Comparison of ENCODE assay signal across 8 mouse cellular contexts in genomic region chr10:123195501-123195900, GRCm38 (mm10). TPM values are rescaled to one million over a fixed set of nuclear protein-coding genes. Genes with fewer than 3 reads are reported as not detected.
DNase-seq lines count a peak whose midpoint lies in the region; ATAC-seq lines count a peak whose summit lies in the region.

No protein-coding gene starts in this region.

- DNase-seq in heart, postnatal 4 days = no peak
- peak; percentile 30 for DNase-seq in c-Kit-positive CD71-positive TER-119-positive erythroid progenitor cells, embryonic 14.5 days (ENCODE audit: low spot score)
- DNase-seq in midbrain, embryonic 11.5 days (ENCODE audit: low spot score, missing footprints) = no peak
- no peak for DNase-seq in right cerebral cortex, postnatal 10 days (ENCODE audit: low spot score in 2 of 2)
- no peak for DNase-seq in urinary bladder, adult 2 months (ENCODE audit: low spot score)
- no peak for DNase-seq in right cerebral cortex, adult 18-20 months

- peak overlapping the region; percentile 70 for H3K27ac ChIP-seq in heart, embryonic 12.5 days (ENCODE audit: poor library complexity, severe bottlenecking)
- H3K27ac ChIP-seq in intestine, embryonic 16.5 days (ENCODE audit: low read length) = no peak overlapping the region
- H3K27ac ChIP-seq in midbrain, embryonic 11.5 days (ENCODE audit: low read depth, low read length) = no peak overlapping the region

- no peaks in the 10 kb centered on the region; the same call in 1 of the 2 replicates for H3K27me3 ChIP-seq in heart, embryonic 12.5 days (replicated peaks)
- H3K27me3 ChIP-seq in intestine, embryonic 16.5 days (replicated peaks; ENCODE audit: control insufficient read depth, insufficient read depth, low read length) = no peaks in the 10 kb centered on the region
- H3K27me3 ChIP-seq in midbrain, embryonic 11.5 days (ENCODE audit: control insufficient read depth, insufficient read depth, low read length) = no peaks in the 10 kb centered on the region

- peaks cover 28% of the 10 kb centered on the region for H3K4me1 ChIP-seq in heart, embryonic 12.5 days (replicated peaks)
- peaks cover 10% of the 10 kb centered on the region; the same call in 1 of the 2 replicates for H3K4me1 ChIP-seq in intestine, embryonic 16.5 days (ENCODE audit: control insufficient read depth, insufficient read depth, low read length)
- H3K4me1 ChIP-seq in midbrain, embryonic 11.5 days (ENCODE audit: control insufficient read depth, insufficient read depth, low read length) = peaks cover 8% of the 10 kb centered on the region

- H3K36me3 ChIP-seq in heart, embryonic 12.5 days = no peaks in the 10 kb centered on the region
- H3K36me3 ChIP-seq in intestine, embryonic 16.5 days (ENCODE audit: control insufficient read depth, insufficient read depth, low read length) = no peaks in the 10 kb centered on the region
- no peaks in the 10 kb centered on the region for H3K36me3 ChIP-seq in midbrain, embryonic 11.5 days (ENCODE audit: control insufficient read depth, insufficient read depth, low read length)

- H3K4me3 ChIP-seq in heart, embryonic 12.5 days = peak overlapping the region; percentile 76
- peak overlapping the region; percentile 96 for H3K4me3 ChIP-seq in intestine, embryonic 16.5 days (ENCODE audit: low read length)
- peak overlapping the region; percentile 97 for H3K4me3 ChIP-seq in midbrain, embryonic 11.5 days (ENCODE audit: low read depth, low read length)

- ATAC-seq in heart, embryonic 12.5 days (ENCODE audit: insufficient number of reproducible peaks, low FRiP score) = no peak
- ATAC-seq in intestine, embryonic 16.5 days = no peak
- no peak for ATAC-seq in midbrain, embryonic 11.5 days (ENCODE audit: low FRiP score)

- peak overlapping the region; percentile 70 for H3K9ac ChIP-seq in heart, embryonic 12.5 days
- peak overlapping the region; percentile 91; the same call in 1 of the 2 replicates for H3K9ac ChIP-seq in intestine, embryonic 16.5 days (ENCODE audit: low read depth, low read length)
- peak overlapping the region; percentile 93; the same call in 1 of the 2 replicates for H3K9ac ChIP-seq in midbrain, embryonic 11.5 days (ENCODE audit: low read length)

- 25% methylated on average over 7 of the region's 7 CpGs for WGBS in heart, embryonic 12.5 days
- WGBS in intestine, embryonic 16.5 days = 17% methylated on average over 7 of the region's 7 CpGs
- WGBS in midbrain, embryonic 11.5 days = 19% methylated on average over 7 of the region's 7 CpGs

- H3K4me2 ChIP-seq in heart, embryonic 12.5 days = peak overlapping the region; percentile 70
- peak overlapping the region; percentile 57 for H3K4me2 ChIP-seq in intestine, embryonic 16.5 days (ENCODE audit: low read depth, low read length)
- H3K4me2 ChIP-seq in midbrain, embryonic 11.5 days = peak overlapping the region; percentile 59

- H3K9me3 ChIP-seq in heart, embryonic 12.5 days (replicated peaks) = no peaks in the 10 kb centered on the region
- H3K9me3 ChIP-seq in intestine, embryonic 16.5 days (ENCODE audit: control insufficient read depth, low read length) = no peaks in the 10 kb centered on the region
- no peaks in the 10 kb centered on the region for H3K9me3 ChIP-seq in midbrain, embryonic 11.5 days (ENCODE audit: control insufficient read depth, low read length)

RNA-seq across cellular contexts. Expression of gene Usp15, which starts 1.3 kb away (rescaled TPM):
- 70.4 and 72.3 TPM in 2 replicates for polyA plus RNA-seq in heart, embryonic 12.5 days (2016; fragmentation: Nextera tagmentation; extraction: Ambion mirVana)
- 10 to 100 TPM; 75.8 to 79.2 TPM for total RNA-seq in heart, postnatal 4 days (2021)
- 63.5 and 65.9 TPM in 2 replicates for polyA plus RNA-seq in intestine, embryonic 16.5 days (2015; fragmentation: Nextera tagmentation; extraction: Ambion mirVana)
- polyA plus RNA-seq in midbrain, embryonic 11.5 days (2014; fragmentation: Nextera tagmentation; extraction: Ambion mirVana) = 70.1 and 73.4 TPM in 2 replicates
- 46.0 and 48.8 TPM in 2 replicates for polyA plus RNA-seq in urinary bladder, adult 2 months (2012; rRNA removed)
